Mouse (Mus musculus) stomach, postnatal 0 days (tissue): ENCODE measurements around the gene Fam162a.

Experiments
- CTCF ChIP-seq: IDR thresholded peaks from 2 replicates; pipeline ENCODE4 v1.5.1; 2016; ENCODE audit warnings: antibody characterized with exemption, low read depth, mild to moderate bottlenecking, moderate library complexity
- EP300 ChIP-seq: optimal IDR thresholded peaks from 2 replicates; pipeline ENCODE3; 2016; ENCODE audit warnings: antibody characterized with exemption

- no peak for TF ChIP-seq CTCF
- no peak for TF ChIP-seq EP300
Observed at GRCm38 (mm10) chr16:36068356-36068755, 3.0 kb downstream of the Fam162a start.
